Mouse (Mus musculus) midbrain, embryonic 10.5 days (tissue): ENCODE data around the gene Socs4. TPM values are rescaled to one million over a fixed set of nuclear protein-coding genes. Genes with fewer than 3 reads are reported as not detected.

Experiments used
- DNase-seq: peaks from one replicate; pipeline ENCODE4 v3.0.0-alpha.2; 2017; ENCODE audit warnings: low spot score
- H3K27ac ChIP-seq: fragments of 300-500 bp; sonication (generic); replicated peaks from 2 replicates; pipeline ENCODE4 v1.5.1; 2016; ENCODE audit warnings: mild to moderate bottlenecking
- H3K27me3 ChIP-seq: fragments of 300-500 bp; sonication (generic); 2 replicates; pipeline ENCODE4 v1.6.1; 2016; ENCODE audit warnings: low read depth, mild to moderate bottlenecking; ENCODE audit not compliant: poor library complexity, severe bottlenecking
- H3K36me3 ChIP-seq: fragments of 300-500 bp; sonication (generic); 2 replicates; pipeline ENCODE4 v1.6.1; 2016; ENCODE audit warnings: mild to moderate bottlenecking, moderate library complexity
- H3K4me1 ChIP-seq: fragments of 300-500 bp; sonication (generic); 2 replicates; pipeline ENCODE4 v1.6.1; 2016
- H3K4me3 ChIP-seq: fragments of 300-500 bp; sonication (generic); 2 replicates; pipeline ENCODE4 v1.5.1; 2016; ENCODE audit warnings: mild to moderate bottlenecking, moderate library complexity
- H3K9me3 ChIP-seq: fragments of 300-500 bp; sonication (generic); replicated peaks from 2 replicates; pipeline ENCODE4 v1.6.1; 2016; ENCODE audit warnings: mild to moderate bottlenecking
- WGBS: fragments of 180-500 bp; shearing (Covaris S2); methylation state at CpG from one replicate; pipeline ENCODE4 v1.1.7; 2016; 5-methylcytosine and 5-hydroxymethylcytosine counted together
- polyA plus RNA-seq: library from polyadenylated mRNA; unstranded; fragments of >200 nt; fragmentation: Nextera tagmentation; extraction: Ambion mirVana; gene quantifications from 2 replicates; pipeline ENCODE4 v1.2.1, GENCODE M21; 2016

The Socs4 gene
- polyA plus RNA-seq, 1 experiment from 2014 or later: 4.6 TPM

DNA sequence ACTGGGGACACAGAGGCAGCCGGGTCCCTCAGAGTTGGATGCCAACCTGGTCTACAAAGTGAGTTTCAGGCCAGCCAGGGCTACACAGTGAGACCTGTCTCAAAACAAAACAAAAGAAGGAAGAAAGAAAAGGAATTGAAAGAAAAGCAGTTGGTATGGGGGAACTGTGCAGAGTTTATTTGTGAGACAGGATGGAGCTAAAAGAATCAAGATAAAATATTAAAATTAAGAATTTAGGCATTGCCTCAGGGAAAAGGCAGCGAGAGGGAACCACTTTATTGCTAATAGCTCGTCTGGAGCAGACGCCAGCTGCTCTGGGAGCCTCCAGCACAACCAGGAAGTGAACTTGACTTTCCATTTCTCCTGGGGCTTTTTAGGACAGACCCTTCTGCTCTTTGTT is 17.4 kb downstream of the Socs4 start:
- H3K9me3 ChIP-seq: no peaks in the 10 kb centered on the region
- H3K27ac ChIP-seq: no peak overlapping the region
- peaks cover 14% of the 10 kb centered on the region for H3K36me3 ChIP-seq
- H3K4me1 ChIP-seq: peaks cover 9% of the 10 kb centered on the region
- DNase-seq: no peak
- no peaks in the 10 kb centered on the region for H3K27me3 ChIP-seq
- H3K4me3 ChIP-seq: no peak overlapping the region
- WGBS: 75% methylated on average over 4 of the region's 4 CpGs

DNA sequence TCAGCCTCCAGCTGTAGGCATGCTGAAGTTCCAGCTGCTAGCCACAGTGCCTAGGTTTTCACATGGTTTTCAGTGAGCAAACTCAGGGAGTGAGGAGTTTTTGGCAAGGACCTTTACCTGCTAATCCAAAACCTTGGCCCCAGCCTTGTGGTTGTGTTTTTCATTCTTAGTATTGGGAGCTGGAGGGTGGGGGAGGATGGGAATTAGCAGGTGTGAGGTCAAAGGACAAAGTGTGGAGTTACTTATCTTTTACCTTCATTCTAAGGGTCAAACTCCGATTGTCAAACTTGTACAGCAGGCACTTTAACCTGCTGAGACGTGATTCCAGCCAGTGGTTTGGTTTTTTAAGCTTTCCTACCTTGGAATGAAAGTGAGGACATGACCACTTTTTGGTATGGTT is 19.5 kb downstream of the Socs4 start:
- no peaks in the 10 kb centered on the region for H3K9me3 ChIP-seq
- no peak for DNase-seq
- H3K36me3 ChIP-seq: peaks cover 8% of the 10 kb centered on the region
- 78% methylated on average over 2 of the region's 2 CpGs for WGBS
- peaks cover 26% of the 10 kb centered on the region for H3K4me1 ChIP-seq
- no peak overlapping the region for H3K27ac ChIP-seq
- H3K27me3 ChIP-seq: no peaks in the 10 kb centered on the region
- H3K4me3 ChIP-seq: no peak overlapping the region

DNA sequence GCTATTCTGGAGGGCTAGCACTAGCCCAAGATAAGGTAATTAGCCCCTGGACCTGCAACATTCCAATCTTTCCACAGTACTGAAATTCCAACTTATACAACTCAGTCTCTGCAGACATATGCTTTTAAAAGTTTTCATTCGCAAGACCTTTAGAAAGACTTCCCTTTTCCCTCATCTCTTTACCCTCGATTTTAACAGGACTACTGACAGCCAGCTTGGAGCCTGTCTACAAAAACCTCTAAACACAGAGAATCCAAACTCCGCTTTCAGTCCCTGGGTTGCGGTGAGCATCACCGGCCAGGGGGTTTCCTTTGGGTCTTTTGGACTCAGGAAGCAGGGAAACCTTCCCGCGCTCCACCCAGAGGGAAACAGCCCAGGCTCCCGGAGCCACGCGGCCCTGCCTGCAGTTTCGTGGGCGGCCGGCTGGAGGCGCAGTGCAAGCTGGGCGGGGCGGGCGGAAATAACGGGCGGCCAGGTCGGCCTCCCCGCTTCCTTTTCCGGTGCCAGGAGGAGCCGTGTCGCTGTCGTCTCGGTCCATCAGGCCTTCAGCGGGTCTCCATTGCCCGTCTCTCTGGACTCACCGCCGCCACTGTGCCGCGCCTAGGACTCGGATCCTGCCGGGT is 21.2 kb downstream of the Socs4 start, which contains the start of gene Mapk1ip1l:
TSS of gene Mapk1ip1l (plus strand) at position 482 of the 623 bp plus-strand sequence.
- H3K27me3 ChIP-seq: no peaks in the 10 kb centered on the region
- H3K4me3 ChIP-seq: peak within 1 kb of the TSS; percentile 97
- peak; percentile 93 for DNase-seq
- no peaks in the 10 kb centered on the region for H3K9me3 ChIP-seq
- WGBS: 1% methylated on average over 34 of the region's 34 CpGs
- H3K27ac ChIP-seq: peak within 1 kb of the TSS; percentile 100
- H3K36me3 ChIP-seq: peaks cover 24% of the 10 kb centered on the region
- H3K4me1 ChIP-seq: peaks cover 26% of the 10 kb centered on the region

DNA sequence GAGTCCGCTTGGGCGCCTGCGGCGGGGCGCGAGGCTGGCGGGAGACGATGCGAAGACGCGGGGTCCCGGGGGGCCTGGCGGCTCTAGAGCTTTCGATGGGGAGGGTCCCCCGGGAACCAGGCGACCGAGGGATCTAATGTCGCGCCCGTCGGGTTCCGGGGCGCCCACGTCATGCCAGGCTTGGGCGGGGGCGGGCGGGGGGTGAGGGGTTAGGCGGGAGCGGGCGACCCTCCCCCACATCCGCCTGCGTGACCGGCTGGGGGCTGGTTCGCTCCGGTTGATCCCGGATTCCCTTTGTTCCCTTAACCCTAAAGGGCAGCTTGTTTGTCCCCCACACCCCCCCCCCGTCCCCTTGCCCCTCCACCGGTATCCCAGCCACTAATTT is 21.7 kb downstream of the Socs4 start:
- H3K4me1 ChIP-seq: peaks cover 30% of the 10 kb centered on the region
- H3K27me3 ChIP-seq: no peaks in the 10 kb centered on the region
- no peaks in the 10 kb centered on the region for H3K9me3 ChIP-seq
- peak overlapping the region; percentile 100 for H3K27ac ChIP-seq
- H3K36me3 ChIP-seq: peaks cover 29% of the 10 kb centered on the region
- under 1% methylated on average over 30 of the region's 38 CpGs for WGBS
- DNase-seq: peak; percentile 83
- H3K4me3 ChIP-seq: peak overlapping the region; percentile 97

DNA sequence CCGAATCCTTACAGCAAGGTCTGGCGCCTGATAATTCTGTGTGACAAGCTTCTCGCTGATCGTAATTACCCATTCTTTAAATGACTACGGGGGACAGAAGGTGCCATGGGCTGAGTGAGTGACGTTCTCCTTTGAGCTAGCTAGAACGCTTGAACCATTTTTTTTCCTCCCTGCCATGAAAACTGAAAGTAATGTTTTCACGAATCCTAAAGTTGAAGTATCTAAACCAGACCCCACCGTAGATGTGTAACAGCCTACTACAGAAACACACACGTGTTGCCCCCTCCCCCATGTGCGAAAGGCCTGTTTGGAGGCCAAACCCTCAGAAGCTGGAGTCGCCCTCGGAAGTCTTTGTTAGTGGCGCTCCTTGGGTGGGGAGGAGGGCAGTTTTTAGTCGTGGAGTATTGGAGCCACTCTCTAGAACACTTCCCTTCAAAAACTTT is 22.1 kb downstream of the Socs4 start:
- Histone ChIP-seq H3K27me3 (no peaks in the 10 kb centered on the region), H3K27ac (peak overlapping the region; percentile 100), H3K4me1 (peaks cover 29% of the 10 kb centered on the region), H3K36me3 (peaks cover 33% of the 10 kb centered on the region), H3K4me3 (peak overlapping the region; percentile 97), H3K9me3 (no peaks in the 10 kb centered on the region)
- under 1% methylated on average over 15 of the region's 15 CpGs for WGBS
- peak; percentile 55 for DNase-seq

DNA sequence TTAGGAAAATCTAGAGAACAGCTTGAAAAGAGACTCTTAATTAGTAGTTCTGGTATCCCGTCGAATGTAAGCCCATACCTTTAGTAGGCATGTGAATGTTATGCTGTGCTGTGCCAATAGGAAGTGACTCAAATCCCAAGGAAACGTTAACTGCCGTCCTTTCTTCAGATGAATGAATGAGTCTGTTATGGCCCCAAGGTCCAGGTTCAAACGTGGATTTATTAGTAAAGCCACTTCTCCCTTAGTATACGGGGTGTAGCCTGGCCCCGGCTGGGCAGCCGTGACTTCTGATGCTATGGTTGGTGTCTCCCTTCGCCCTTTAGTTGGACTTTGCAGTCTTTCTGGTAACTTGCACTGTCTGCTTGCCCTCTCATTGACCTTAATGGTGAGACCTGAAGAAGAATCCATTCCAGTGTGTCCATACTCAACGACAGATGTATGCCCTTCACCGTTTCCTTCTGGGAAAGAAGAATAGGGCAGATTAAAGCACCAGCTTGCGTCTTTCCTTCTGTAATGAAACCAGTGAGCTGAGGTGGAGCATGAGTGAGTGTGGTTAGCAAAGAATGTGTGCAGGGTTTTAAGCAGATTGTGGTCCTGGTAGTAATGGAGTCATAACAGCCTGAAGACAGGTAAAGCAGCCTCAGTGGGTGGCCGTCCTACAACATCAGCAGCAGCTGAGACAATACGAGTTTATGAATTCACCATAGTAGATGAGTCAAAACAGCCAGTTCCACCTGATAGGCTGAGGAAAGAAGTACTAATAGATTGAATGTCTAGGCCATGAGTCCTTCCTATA is 26.4 kb downstream of the Socs4 start:
- H3K9me3 ChIP-seq: no peaks in the 10 kb centered on the region
- H3K4me1 ChIP-seq: peaks cover 21% of the 10 kb centered on the region
- H3K4me3 ChIP-seq: no peak overlapping the region
- WGBS: 91% methylated on average over 14 of the region's 14 CpGs
- no peaks in the 10 kb centered on the region for H3K27me3 ChIP-seq
- peaks cover 67% of the 10 kb centered on the region for H3K36me3 ChIP-seq
- H3K27ac ChIP-seq: no peak overlapping the region
- DNase-seq: no peak

DNA sequence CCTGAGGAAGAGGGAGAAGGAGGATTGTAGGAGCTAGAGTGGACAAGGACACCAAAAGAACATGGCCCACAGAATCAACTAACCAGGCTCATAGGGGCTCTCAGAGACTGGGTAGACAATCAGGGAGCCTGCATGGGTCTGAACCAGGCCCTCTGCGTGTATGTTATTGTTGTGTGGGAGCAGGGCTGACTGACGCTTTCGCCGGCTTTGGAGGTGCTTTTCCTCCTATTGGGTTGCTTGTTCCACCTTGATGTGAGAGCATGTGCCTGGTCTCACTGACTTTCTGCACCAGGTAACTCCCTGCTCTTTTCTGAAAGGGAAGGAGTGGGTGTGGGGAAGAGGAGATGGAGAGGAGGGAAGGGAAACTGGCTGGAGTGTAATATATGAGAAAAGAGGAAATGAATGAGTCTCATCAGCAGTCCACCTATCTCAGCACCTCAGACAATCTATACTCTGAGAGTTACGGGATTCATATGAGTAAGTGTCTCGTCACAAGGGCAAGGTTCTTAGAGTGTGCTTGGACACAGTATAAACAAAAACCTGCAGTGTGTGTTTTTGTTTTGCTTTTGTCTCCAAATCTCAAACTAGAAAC is 28.2 kb downstream of the Socs4 start:
- Histone ChIP-seq H3K36me3 (peaks cover 83% of the 10 kb centered on the region), H3K9me3 (no peaks in the 10 kb centered on the region)
- 95% methylated on average over 6 of the region's 6 CpGs for WGBS

DNA sequence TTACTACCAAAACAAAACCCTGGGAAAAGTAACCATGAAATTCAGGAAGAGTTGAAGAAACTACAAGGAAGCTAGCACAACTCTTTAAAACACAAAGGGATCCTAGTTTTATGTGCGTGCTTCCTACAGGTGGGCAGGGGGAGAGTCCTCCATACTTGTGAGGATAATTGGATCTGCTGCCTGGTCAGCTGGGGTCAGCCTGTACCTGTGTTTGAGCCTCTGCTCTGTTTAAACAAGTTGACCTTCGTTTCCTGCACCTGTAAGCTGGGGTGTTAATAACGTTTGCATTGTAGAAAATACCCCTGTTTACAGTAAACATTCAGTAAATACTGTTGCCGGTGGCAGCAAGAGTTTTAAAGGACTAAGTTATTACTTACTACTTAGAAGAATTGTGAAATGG is 29.2 kb downstream of the Socs4 start:
- peaks cover 89% of the 10 kb centered on the region for H3K36me3 ChIP-seq
- H3K27ac ChIP-seq: no peak overlapping the region
- peaks cover 3% of the 10 kb centered on the region; the same call in 1 of the 2 replicates for H3K4me1 ChIP-seq
- H3K27me3 ChIP-seq: no peaks in the 10 kb centered on the region
- no peak for DNase-seq
- H3K9me3 ChIP-seq: no peaks in the 10 kb centered on the region
- 84% methylated on average over 4 of the region's 4 CpGs for WGBS
- no peak overlapping the region for H3K4me3 ChIP-seq

More for the DNA sequence above, 28.2 kb downstream of the Socs4 start:
- no peak overlapping the region for H3K4me3 ChIP-seq
- H3K27ac ChIP-seq: no peak overlapping the region
- H3K4me1 ChIP-seq: peaks cover 12% of the 10 kb centered on the region
- no peak for DNase-seq
- no peaks in the 10 kb centered on the region for H3K27me3 ChIP-seq

DNA sequence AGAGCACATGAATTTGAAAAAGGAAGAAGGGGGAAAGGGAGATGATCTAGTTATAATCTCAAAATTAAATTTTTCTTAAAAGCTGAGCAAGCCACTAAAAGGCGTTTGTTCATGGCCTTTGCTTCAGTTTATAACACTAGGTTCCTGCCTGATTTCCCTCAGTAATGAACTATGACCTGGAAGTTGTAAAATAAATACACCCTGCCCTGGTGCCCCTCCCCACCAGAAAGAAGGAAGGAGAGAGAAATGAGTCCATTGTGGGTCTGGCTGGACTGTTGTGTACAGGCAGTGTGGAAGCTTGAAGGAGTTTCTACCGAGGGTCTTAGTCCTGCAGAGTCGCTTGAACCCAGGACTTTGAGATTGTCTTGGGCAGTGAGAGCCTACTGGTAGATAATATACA is 30.9 kb downstream of the Socs4 start:
- peaks cover 89% of the 10 kb centered on the region for H3K36me3 ChIP-seq

DNA sequence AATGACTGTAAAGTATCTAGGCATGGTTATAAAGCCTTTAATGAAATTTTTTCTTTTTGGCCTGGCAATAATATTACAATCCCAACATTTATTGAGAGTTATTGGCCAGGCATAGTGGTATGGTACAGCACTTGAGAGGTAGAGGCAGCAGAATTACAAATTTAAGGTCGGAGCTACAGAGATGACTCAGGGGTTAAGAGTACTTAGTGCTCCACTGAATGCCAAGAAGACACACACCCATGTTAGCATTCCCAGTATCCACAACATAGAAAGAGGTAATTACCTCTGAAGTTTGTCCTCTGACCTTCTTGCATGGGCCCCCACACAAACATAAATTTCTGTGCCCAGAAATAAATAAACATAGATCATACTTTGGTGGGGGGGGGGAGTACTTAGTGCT is 32.3 kb downstream of the Socs4 start:
- no peaks in the 10 kb centered on the region for H3K9me3 ChIP-seq
- DNase-seq: no peak
- no peak overlapping the region for H3K4me3 ChIP-seq
- no peaks in the 10 kb centered on the region for H3K4me1 ChIP-seq
- H3K36me3 ChIP-seq: peaks cover 89% of the 10 kb centered on the region
- no peaks in the 10 kb centered on the region for H3K27me3 ChIP-seq
- WGBS: 86% methylated on average over 1 of the region's 1 CpGs
- H3K27ac ChIP-seq: no peak overlapping the region

More for the DNA sequence above, 30.9 kb downstream of the Socs4 start:
- Histone ChIP-seq H3K9me3 (no peaks in the 10 kb centered on the region), H3K4me3 (no peak overlapping the region), H3K27me3 (no peaks in the 10 kb centered on the region), H3K27ac (no peak overlapping the region), H3K4me1 (peaks cover 3% of the 10 kb centered on the region; the same call in 1 of the 2 replicates)
- WGBS: 94% methylated on average over 3 of the region's 3 CpGs
- no peak for DNase-seq

DNA sequence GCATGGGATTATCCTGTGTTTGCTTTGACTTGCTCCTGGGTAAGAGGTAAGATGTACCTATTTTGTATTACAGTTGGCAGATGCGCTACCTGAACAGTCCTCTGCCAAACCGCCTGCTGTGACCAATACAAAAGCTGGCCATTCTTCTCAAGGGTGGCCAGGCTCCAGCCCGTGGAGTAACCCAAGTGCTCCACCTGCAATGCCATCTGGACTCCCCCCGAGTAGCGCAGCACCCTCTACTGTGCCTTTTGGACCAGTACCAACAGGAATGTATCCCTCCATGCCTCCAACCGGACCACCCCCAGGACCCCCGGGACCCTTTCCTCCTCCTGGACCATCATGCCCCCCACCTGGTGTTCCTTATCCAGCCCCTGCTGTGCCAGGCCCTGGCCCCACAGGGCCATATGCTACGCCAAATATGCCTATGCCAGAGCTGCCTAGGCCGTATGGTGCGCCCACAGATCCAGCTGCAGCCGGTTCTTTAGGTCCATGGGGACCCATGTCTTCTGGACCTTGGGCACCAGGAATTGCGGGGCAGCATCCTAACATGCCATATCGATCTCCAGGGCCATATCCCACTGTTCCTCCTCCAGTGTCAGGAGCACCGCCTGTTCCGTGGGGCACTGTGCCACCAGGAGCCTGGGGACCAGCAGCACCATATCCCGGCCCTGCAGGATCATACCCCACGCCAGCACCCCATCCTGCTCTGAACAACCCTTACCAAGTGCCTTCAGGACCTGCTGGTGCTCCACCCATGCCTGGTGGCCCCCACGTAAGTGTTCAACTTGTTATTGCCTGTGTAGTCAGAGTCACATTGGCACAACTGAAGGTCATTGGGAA is 33.8 kb downstream of the Socs4 start:
- Histone ChIP-seq H3K4me1 (no peaks in the 10 kb centered on the region), H3K4me3 (no peak overlapping the region), H3K27me3 (no peaks in the 10 kb centered on the region), H3K27ac (no peak overlapping the region), H3K9me3 (no peaks in the 10 kb centered on the region), H3K36me3 (peaks cover 89% of the 10 kb centered on the region)
- DNase-seq: no peak
- WGBS: 95% methylated on average over 18 of the region's 18 CpGs

DNA sequence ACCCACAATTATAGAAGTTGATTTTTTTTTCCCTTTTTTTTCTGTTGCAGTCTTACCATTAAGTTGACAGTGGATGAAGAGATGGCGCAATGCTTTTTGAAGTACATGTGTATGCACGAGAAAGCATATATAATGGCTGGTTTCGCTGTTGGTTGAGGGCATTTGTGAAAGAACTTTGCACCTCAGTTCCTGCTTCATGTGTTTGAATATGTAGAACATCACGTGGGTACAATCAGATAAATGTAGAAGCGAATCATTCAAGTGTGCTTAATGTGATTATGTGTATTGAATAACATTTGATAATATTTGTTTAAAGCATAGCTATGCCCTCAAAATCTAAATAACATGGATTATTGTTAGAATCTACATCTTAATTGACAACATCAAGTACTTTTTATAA is 42.6 kb downstream of the Socs4 start:
- no peak for DNase-seq
- no peaks in the 10 kb centered on the region for H3K4me1 ChIP-seq
- no peaks in the 10 kb centered on the region for H3K9me3 ChIP-seq
- H3K27ac ChIP-seq: no peak overlapping the region
- 94% methylated on average over 5 of the region's 5 CpGs for WGBS
- H3K27me3 ChIP-seq: no peaks in the 10 kb centered on the region
- no peak overlapping the region for H3K4me3 ChIP-seq
- H3K36me3 ChIP-seq: peaks cover 80% of the 10 kb centered on the region
